Mouse (Mus musculus) layer of hippocampus, adult 9-10 months (tissue): ENCODE measurements around the gene Itpr1.

Experiments
- DNase-seq: peaks from one replicate; pipeline ENCODE4 v3.0.0; 2022; ENCODE audit warnings: low spot score

Itpr1 gene

DNA sequence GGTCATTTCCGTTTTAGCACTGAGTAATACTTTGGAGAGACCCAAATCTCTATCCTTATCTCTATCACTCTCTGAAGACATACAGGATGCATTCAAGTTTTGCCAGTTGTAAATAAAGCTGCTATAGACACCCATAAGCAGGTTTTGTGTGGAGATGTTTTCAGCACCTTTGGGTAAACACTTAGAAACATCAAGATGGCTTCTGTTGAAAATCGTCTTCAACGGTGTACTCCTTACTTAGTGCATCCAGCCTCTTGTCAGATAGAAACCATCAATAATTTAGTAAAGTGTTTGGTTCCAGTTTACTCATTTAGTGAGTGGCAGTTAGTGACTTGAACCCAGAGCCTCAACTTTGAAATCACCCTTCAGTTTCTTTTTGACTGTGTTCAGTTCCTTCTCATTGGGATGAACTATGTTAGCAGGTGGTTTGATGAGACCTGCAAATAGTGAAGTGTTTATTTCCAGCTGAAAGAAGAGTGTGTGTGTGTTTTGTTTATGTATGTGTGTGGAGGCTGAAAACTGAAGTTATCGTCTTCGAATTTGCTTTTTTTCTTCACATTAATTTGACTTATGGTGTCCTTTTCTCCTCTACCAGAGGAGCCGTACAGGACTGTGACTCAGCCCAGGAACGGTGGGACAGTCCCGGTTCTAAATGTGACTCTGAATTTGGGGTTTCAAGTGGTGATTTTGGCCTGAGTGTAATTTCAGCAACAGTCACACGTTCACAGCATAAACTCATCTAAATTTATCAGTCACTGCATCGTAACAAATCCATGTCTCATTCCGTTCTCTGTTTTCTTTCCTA, 66.1 kb downstream of the Itpr1 start:
- DNase-seq = no peak

DNA sequence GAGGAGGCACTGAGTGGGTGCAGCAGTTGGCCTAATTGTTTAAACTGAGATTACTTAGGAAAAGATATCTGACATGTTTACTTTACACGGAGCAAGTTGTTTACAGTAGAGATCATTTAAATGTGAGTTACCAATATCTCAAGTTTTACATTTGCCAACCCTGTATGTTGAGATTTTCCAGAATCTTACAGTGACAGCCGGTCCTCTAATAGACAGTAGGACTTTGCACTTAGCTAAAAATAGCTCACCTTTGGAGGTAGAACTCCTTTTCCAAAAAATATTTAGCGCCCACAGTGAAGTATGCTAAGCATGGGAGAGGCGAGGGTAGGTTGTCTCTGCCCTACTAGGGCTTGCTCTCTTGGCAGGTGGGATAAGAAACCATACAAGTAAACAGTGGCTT, 69.2 kb downstream of the Itpr1 start:
- DNase-seq = no peak

DNA sequence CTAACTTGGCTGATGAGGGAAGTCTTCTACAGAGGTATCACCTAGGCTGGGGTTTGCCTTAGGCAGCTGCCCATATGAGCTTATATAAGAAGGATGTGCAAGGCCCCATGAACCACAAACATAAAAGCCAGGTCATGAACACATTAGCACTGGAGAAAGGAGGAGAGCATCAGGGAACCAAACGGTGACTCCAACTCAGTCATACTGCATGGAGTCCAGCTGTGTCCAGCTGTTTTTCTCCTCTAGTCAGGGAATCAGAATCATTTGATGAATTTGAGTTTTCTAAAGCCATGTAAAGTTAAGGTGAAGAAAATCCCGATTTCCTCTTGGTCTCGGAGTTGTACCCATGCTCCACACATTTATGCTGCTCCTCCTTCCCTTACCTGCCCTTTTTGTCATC, 69.7 kb downstream of the Itpr1 start:
- DNase-seq = no peak

DNA sequence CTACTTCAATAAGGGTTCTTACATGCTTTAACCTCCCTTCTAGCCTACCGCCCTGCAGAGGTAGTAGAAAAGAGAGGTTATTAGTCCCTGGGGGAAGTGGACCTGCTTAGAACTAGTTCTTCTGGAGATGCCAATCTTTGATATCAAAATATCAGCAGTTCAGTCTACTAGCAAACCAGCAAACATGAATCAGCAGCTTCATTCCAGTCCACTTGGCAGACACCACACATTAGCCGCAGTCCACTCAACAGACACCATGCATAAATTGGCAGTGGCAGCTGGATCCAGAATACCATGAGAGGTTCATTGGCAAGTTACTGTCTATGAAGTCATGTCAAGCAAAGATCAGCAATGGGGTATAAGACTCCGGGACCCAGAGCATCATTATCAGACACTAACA, 71.8 kb downstream of the Itpr1 start:
- no peak for DNase-seq

GRCm38 (mm10) chr6:108288979-108289378, 76.1 kb downstream of the Itpr1 start:
- no peak for DNase-seq

- DNase-seq = no peak
Observed at GRCm38 (mm10) chr6:108290978-108291377, 78.1 kb downstream of the Itpr1 start.

GRCm38 (mm10) chr6:108291556-108291955, 78.7 kb downstream of the Itpr1 start:
- no peak for DNase-seq

DNA sequence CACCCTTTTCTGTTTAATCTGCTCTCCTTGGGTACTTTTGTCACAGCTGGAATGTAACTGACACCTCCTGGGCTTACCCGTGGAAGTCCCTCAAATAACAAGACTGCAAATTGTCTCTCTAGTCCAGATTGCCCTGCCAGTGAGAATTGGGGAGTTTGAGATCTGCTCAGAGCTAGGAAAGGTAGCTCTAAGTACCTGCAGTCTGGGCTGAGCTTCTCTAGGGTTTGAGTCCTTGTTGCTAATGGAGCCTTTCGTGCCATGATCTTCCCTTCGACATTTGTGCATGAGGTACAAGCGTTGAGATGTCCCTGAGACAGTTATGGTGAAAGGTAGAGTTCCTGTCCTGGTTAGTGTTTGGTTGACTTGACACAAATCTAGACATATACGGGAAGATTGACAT, 89.0 kb downstream of the Itpr1 start:
- DNase-seq = no peak

- DNase-seq = peak; percentile 31
Observed at GRCm38 (mm10) chr6:108303619-108304567, 91.0 kb downstream of the Itpr1 start.

DNA sequence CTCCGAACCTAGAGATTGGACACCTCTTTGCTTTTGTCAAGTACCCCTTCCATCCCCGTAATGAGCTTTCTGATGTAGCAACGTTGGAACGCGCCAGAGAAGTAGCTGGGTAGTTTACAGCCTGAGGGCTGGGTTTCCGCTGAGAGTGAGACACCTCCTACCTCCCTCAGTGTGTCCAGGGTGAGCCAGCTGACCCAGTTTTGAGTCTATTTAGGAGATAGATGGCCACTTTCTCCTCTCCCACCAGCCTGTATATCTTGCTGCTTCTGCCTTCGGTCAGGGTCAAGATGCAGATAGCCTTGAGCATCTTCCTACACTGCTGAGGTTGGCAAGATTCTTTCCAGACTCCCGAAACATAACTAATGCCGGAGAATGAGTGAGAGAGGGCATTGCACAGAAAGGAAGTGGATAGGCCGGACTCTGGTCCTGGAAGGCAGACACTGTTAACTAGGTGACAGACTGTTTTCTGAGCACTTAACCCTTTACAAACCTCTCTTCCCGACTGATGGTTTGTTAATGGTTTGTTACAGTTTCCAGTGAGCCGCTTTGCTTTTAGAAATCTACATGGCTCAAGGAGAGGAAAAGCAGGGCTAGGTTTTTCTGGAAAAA, 92.4 kb downstream of the Itpr1 start:
- DNase-seq = no peak

- no peak for DNase-seq
Observed at GRCm38 (mm10) chr6:108306240-108306639, 93.3 kb downstream of the Itpr1 start.

GRCm38 (mm10) chr6:108306910-108307584, 94.2 kb downstream of the Itpr1 start:
- no peak for DNase-seq

DNA sequence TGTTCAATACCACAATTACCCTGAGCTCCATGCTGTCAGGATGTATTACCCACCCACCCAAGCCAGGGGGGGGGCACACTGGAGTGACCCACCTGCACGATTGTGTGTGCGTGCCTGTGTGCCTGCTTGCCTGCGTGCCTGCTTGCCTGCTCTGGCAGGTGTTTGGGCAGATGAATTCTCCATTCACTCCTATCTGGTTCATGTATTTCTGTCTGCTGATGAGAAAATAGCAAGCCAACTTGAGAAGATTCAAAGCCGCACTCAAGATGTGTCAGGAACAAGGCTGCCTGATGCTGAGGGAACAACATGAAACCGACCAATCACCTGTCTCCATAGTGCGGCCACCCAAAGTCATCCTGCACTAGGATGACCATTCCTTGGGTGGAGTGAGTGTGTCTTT, 94.9 kb downstream of the Itpr1 start:
- no peak for DNase-seq

GRCm38 (mm10) chr6:108309391-108310182, 96.7 kb downstream of the Itpr1 start:
- DNase-seq = no peak

DNA sequence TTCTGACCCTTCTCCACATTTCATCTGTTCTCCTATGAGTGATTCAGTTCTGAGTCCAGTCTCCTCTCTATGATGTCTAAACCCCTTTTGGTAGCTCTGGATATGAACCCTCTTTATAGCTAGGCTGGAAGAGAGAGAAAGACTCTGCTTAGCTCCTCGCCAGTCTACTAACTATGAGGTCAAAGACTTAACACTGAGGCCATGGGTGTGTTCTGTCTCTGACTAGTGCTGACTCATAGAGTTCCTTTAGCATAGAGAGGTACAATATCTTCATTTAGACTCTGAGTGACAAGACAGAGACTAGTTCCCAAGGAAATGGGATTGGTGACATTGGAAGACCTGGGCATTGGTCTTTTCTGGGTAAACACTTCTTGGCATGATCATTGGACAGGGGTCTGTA, 100.2 kb downstream of the Itpr1 start:
- no peak for DNase-seq

- DNase-seq = no peak
Observed at GRCm38 (mm10) chr6:108313997-108314396, 101.1 kb downstream of the Itpr1 start.

GRCm38 (mm10) chr6:108316268-108316824, 103.5 kb downstream of the Itpr1 start:
- no peak for DNase-seq

- DNase-seq = no peak
Observed at GRCm38 (mm10) chr6:108316951-108317350, 104.1 kb downstream of the Itpr1 start.

DNA sequence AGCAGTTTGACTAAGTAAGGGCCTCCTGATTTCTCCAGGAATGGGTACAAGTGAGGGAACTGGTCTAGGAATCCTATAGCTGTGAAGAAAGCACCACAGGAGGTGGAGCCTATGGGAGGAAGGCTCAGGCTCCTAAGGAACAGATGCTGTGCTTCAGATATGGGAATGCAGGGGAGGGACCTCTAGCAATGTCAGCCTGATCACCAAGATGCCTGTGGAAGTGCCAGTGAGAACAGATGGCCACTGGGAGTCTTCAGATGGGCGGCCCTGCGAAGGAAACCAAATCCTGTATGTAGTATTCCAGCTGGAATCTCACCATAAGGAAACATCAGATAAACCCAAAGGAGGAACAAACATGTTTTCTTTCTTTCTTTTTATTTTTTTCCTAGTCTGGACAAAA, 108.8 kb downstream of the Itpr1 start:
- DNase-seq = no peak

GRCm38 (mm10) chr6:108324464-108325025, 111.6 kb downstream of the Itpr1 start:
- DNase-seq = no peak

DNA sequence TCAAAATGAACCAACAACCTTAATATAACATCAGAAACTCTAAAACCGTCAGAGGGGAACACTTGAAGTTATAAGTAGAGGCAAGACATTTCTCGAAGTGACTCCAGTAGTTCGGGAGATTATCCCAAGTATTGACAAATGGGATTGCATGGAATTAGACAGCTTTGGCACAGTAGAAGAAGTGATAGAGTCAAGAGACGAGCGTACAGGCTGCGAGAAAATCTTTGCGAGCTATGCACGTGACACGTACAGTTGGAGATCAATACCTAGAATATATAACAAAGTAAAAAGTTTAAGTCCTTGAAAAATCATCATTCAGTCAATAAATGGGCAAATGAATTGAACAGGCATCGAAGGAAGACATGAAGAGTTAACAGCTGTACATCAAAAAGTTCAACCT, 112.5 kb downstream of the Itpr1 start:
- no peak for DNase-seq
